Mouse (Mus musculus) spleen, postnatal 14 days (tissue): ENCODE measurements around the gene Cps1.

Source experiments
- DNase-seq, 2 experiments: peaks; one replicate each; pipeline ENCODE4 v3.0.0; 2021 to 2022; ENCODE audit warnings: low spot score in 2 of 2

Cps1 gene

GRCm38 (mm10) chr1:67122797-67123196 is at the start of gene Cps1:
Cps1 (plus strand) TSS chr1:67123026.
- no peak for DNase-seq

- no peak for DNase-seq
Observed at GRCm38 (mm10) chr1:67077739-67078138, 45.1 kb upstream of the Cps1 start.

- no peak for DNase-seq
Observed at GRCm38 (mm10) chr1:67078666-67079065, 44.2 kb upstream of the Cps1 start.

- DNase-seq, result no peak
Observed at GRCm38 (mm10) chr1:67079146-67079545, 43.7 kb upstream of the Cps1 start.

GRCm38 (mm10) chr1:67092473-67092872 is 30.4 kb upstream of the Cps1 start:
- DNase-seq, result no peak

GRCm38 (mm10) chr1:67099215-67099614 is 23.6 kb upstream of the Cps1 start:
- no peak for DNase-seq

- DNase-seq, result no peak
Observed at GRCm38 (mm10) chr1:67103476-67104248, 19.2 kb upstream of the Cps1 start.

- no peak for DNase-seq
Observed at GRCm38 (mm10) chr1:67111621-67112298, 11.1 kb upstream of the Cps1 start.

GRCm38 (mm10) chr1:67113343-67114030 is 9.3 kb upstream of the Cps1 start:
- no peak for DNase-seq

- DNase-seq, result no peak
Observed at GRCm38 (mm10) chr1:67116571-67116970, 6.3 kb upstream of the Cps1 start.

GRCm38 (mm10) chr1:67117778-67118177 is 5.0 kb upstream of the Cps1 start:
- no peak for DNase-seq

- no peak for DNase-seq
Observed at GRCm38 (mm10) chr1:67125433-67125832, 2.6 kb downstream of the Cps1 start.

- DNase-seq, result no peak
Observed at GRCm38 (mm10) chr1:67143939-67144338, 21.1 kb downstream of the Cps1 start.

GRCm38 (mm10) chr1:67151246-67151645 is 28.4 kb downstream of the Cps1 start:
- no peak for DNase-seq

- DNase-seq, result no peak
Observed at GRCm38 (mm10) chr1:67167283-67167682, 44.5 kb downstream of the Cps1 start.

GRCm38 (mm10) chr1:67181165-67181564 is 58.3 kb downstream of the Cps1 start:
- DNase-seq, result no peak

- no peak for DNase-seq
Observed at GRCm38 (mm10) chr1:67182201-67182600, 59.4 kb downstream of the Cps1 start.

- no peak for DNase-seq
Observed at GRCm38 (mm10) chr1:67183532-67183931, 60.7 kb downstream of the Cps1 start.

GRCm38 (mm10) chr1:67184134-67184533 is 61.3 kb downstream of the Cps1 start:
- DNase-seq, result no peak

- no peak for DNase-seq
Observed at GRCm38 (mm10) chr1:67197335-67197734, 74.5 kb downstream of the Cps1 start.

GRCm38 (mm10) chr1:67218339-67218944 is 95.6 kb downstream of the Cps1 start:
- no peak for DNase-seq

GRCm38 (mm10) chr1:67223666-67224065 is 100.8 kb downstream of the Cps1 start:
- no peak for DNase-seq
